Mouse (Mus musculus) brain, embryonic 14.5 days (tissue): Measurements from ENCODE around the gene Lgals4.

Experiments
- CTCF ChIP-seq: fragments of 200-500 bp; IDR thresholded peaks from 2 replicates; pipeline ENCODE4 v1.5.1; 2012; ENCODE audit warnings: inconsistent platforms, mild to moderate bottlenecking, moderate library complexity, borderline replicate concordance; ENCODE audit not compliant: insufficient read depth, insufficient read length; ENCODE audit errors: extremely low read depth
- POLR2A ChIP-seq: fragments of 200-500 bp; IDR thresholded peaks from 2 replicates; pipeline ENCODE4 v1.6.1; 2012; ENCODE audit warnings: mild to moderate bottlenecking, inconsistent platforms, borderline replicate concordance; ENCODE audit not compliant: poor library complexity, insufficient read depth, insufficient read length, severe bottlenecking; ENCODE audit errors: extremely low read depth

DNA sequence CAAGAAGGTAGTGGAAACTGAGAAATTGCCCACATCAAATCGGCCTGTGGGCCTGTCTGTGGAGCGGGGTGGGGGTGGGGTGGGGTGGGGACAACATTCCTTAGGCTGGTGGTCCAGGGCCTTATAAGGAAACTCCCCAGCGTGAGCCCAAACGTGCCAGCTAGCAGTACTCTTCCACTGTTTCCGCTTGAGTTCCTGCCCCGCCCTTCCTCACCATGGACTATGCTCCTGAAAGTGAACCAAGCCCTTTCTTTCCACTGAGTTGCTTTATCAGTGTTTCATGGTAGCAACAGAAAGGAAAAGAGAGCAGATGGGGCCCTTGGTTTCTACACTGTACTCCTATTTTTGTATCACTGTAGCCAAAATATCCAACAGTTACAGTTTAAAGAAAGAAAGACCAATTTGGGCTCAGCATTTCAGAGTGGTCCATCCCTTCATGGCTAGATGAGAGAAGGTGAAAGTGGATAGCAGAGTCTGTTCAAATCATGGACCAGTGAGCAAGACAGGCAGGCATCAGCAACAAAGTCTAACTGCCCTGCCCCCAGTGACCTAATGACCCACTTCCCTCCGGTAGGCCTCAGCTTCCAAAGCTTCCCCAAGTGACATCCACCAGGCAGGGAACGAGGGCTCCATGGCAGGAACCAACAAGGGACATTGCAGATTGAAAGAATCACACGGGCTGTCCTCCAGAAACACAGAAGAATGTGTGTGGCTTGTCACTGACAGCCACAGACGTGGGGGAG lies 30.6 kb upstream of the Lgals4 start:
- no peak for TF ChIP-seq CTCF
- no peak for TF ChIP-seq POLR2A
